Mouse (Mus musculus) E14TG2a.4 (cell line): ENCODE results near the gene Gm17662.

ENCODE experiments used
- CTCF ChIP-seq: conservative IDR thresholded peaks from 2 replicates; pipeline ENCODE4 v1.5.1; 2014; ENCODE audit warnings: low read length
- POU5F1 ChIP-seq: IDR thresholded peaks from 2 replicates; pipeline ENCODE4 v1.6.1; 2014; ENCODE audit warnings: low read length, borderline replicate concordance

DNA sequence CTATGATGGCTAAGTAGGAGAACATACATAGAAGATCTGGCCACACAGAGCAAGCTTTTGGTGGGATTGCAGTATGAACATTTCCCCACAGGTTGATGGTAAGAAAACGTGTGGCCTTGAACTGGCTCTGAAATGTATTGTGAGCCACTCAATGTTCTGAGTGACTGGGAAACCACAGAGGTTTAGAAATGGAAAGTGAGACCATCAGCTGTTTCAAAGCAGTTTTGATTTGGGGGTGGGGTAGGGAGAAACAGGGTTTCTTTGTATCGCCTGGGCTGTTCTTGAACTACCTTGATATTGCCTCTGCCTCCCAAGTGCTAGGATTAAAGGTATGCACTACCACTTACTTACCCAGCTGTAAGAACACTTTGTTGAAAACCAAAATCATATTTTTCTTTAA, 1.9 kb upstream of the Gm17662 start:
- TF ChIP-seq POU5F1: no peak
- no peak for TF ChIP-seq CTCF
